Mouse (Mus musculus): ENCODE measurements around the gene Rnf207. TPM values are rescaled to one million over a fixed set of nuclear protein-coding genes. Genes with fewer than 3 reads are reported as not detected.

The Rnf207 gene
- polyA plus RNA-seq, 2 experiments, result 0.04 to 0.16 TPM

DNA sequence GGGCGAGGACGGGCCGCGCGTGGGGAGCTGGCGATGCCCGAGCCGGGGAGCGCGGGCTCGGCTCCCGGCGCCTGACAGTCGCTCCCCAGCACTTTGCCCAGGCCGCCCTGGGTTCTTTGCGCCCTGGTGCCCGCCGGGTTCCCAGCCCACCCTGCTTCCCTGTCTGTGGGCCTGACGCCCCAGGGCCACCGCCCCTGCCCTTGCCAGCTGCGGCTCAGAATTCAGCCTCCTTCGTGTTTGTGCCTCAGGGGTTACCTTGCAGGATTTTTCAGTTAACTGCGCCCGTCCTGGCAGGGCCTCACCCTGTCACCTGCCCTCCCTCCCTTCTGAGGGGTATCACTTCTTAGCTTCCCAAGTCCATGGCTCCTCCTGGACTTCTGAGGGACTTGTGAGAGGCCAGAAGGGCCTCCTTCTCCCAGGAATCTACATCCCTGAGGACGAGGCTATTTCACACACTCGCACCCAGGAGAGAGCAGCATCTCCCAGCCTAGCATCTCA, 20.5 kb upstream of the Rnf207 start:
- Histone ChIP-seq H3K4me1 (replicated peaks; ENCODE audit: control insufficient read depth in 2 of 2, insufficient read depth in 2 of 2, low read length in 1 of 2) (no peaks in the 10 kb centered on the region), H3K9ac (replicated peaks) (no peak overlapping the region), H3K27me3 (ENCODE audit: control insufficient read depth, insufficient read depth, low read length) (peaks cover 42% of the 10 kb centered on the region), H3K4me2 (ENCODE audit: low read depth) (peak overlapping the region; percentile 40), H3K9me3 (ENCODE audit: control insufficient read depth, low read length) (no peaks in the 10 kb centered on the region), H3K27ac (no peak overlapping the region), H3K4me3 (ENCODE audit: insufficient read depth in 1 of 2, low read depth in 2 of 2, low read length in 2 of 2) (peak overlapping the region in 1 of 2 experiments; percentile 32; a peak in 1 of 4 replicates), H3K36me3 (replicated peaks; ENCODE audit: control insufficient read depth, insufficient read depth, low read depth) (no peaks in the 10 kb centered on the region; the same call in 1 of the 2 replicates)
- WGBS (ENCODE audit: insufficient replicate concordance), result 5% methylated on average over 25 of the region's 26 CpGs
- ATAC-seq (ENCODE audit: insufficient read depth), result no peak
- no peak for DNase-seq (ENCODE audit: low read depth in 3 of 3, low spot score in 3 of 3)
- no peak for TF ChIP-seq EP300 (IDR thresholded peaks at IDR 0.05; ENCODE audit: low read depth)
- TF ChIP-seq CTCF (IDR thresholded peaks at IDR 0.05; ENCODE audit: low read depth), result no peak

DNA sequence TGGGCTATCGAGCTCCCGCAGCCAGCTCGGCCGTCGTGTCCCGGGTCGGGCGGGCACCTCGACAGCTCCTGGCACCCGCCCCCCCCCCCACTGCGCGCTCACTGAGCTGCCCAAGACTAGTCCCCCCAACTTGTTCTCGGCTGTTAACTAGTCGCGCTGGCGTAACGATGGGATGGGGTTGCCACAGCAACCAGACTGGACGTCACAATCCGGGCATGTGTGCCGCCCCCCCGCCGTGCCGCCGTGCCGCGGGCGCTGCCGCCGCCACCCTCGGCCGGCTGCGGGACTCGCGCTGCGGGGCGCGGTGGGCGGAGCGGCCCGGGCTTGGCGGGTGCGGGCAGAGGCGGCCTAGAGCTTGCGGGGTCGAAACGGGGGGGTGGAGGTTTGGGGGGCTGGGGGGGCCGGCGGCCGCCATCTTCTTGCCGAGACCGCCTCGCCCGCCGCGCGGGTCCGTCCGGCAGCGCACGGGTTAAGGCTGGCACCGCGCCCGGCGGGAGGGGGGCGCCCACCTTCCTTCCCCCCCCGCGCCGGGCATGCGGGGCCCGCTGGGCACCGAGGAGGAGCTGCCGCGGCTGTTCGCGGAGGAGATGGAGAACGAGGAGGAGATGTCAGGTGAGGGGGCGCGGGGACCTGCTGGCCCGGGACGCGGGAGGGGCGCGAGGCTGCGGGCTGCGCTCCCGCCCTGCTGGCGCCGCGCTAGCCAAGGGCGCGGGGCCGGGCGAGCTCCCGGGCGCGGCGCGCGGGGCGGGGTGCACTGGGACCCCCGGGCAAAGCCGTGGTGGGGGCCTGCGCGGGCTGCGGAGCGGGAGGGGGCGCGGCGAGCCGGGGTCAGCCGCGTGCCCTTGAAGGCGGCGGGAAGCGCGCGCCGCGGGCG, 19.9 kb upstream of the Rnf207 start, which contains the start of gene Chd5:
Gene Chd5 (plus strand): TSS at position 233 of the 874 bp plus-strand sequence.
- 3% methylated on average over 115 of the region's 120 CpGs for WGBS (ENCODE audit: insufficient replicate concordance)
- ATAC-seq (ENCODE audit: insufficient read depth) (no peak), DNase-seq (ENCODE audit: low read depth in 3 of 3, low spot score in 3 of 3) (no peak)
- Histone ChIP-seq H3K27me3 (ENCODE audit: control insufficient read depth, insufficient read depth, low read length) (peaks cover 42% of the 10 kb centered on the region), H3K4me1 (replicated peaks; ENCODE audit: control insufficient read depth in 2 of 2, insufficient read depth in 2 of 2, low read length in 1 of 2) (no peaks in the 10 kb centered on the region), H3K9me3 (ENCODE audit: control insufficient read depth, low read length) (no peaks in the 10 kb centered on the region), H3K36me3 (replicated peaks; ENCODE audit: control insufficient read depth, insufficient read depth, low read depth) (peaks cover 5% of the 10 kb centered on the region), H3K4me2 (ENCODE audit: low read depth) (peak within 1 kb of the TSS; percentile 40), H3K4me3 (ENCODE audit: insufficient read depth in 1 of 2, low read depth in 2 of 2, low read length in 2 of 2) (peak within 1 kb of the TSS in 1 of 2 experiments; percentile 32; a peak in 2 of 4 replicates), H3K27ac (no peak within 1 kb of the TSS), H3K9ac (replicated peaks) (no peak within 1 kb of the TSS)
- TF ChIP-seq CTCF (IDR thresholded peaks at IDR 0.05; ENCODE audit: low read depth), result no peak
- TF ChIP-seq EP300 (IDR thresholded peaks at IDR 0.05; ENCODE audit: low read depth), result no peak

DNA sequence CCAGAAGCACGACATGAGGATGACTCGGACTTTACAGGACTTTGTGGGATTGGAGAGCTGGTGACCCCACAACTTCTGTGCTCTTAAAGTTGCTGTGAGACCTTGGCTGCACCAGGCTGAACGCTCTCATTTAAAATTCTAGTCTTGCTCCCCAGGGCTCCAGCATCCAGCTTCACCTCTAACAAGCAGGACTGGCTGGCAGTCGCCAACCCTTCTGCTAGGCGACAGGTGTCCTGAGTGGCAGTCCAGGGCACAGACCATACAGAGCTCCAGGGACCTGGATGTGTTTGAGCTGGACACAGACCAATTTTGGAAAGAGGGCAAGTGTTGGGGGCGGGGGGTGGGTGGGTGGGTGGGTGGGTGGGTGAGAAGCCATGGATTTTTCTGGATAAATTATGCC, 19.0 kb upstream of the Rnf207 start:
- TF ChIP-seq EP300 (IDR thresholded peaks at IDR 0.05; ENCODE audit: low read depth) (no peak), CTCF (IDR thresholded peaks at IDR 0.05; ENCODE audit: low read depth) (no peak)
- DNase-seq (ENCODE audit: low read depth in 3 of 3, low spot score in 3 of 3), result no peak

DNA sequence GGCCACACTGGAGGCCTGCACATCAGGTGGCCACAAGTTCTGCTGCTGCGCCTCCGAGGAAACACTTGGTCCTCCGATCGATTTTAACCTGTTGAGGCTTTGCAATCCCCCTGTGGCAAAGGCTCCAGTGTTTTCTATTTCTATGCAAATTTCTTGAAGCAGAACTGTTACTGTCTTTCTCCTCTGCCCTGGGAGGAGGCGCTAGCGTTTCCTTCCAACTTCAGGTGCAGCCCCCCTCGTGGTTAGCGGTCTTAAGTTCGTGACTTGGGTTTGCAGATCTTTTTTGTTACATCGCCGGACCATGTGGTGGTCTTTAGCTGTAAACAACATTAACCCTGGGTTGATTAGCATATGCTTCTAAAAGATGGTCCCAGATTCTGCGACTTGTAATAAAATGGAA, 14.8 kb upstream of the Rnf207 start:
- 88% methylated on average over 12 of the region's 12 CpGs for WGBS (ENCODE audit: insufficient replicate concordance)
- H3K4me1 ChIP-seq (replicated peaks; ENCODE audit: control insufficient read depth in 2 of 2, insufficient read depth in 2 of 2, low read length in 1 of 2), result no peaks in the 10 kb centered on the region
- H3K27me3 ChIP-seq (ENCODE audit: control insufficient read depth, insufficient read depth, low read length), result peaks cover 19% of the 10 kb centered on the region
- DNase-seq (ENCODE audit: low read depth in 3 of 3, low spot score in 3 of 3) (no peak), ATAC-seq (ENCODE audit: insufficient read depth) (no peak)
- H3K4me3 ChIP-seq (ENCODE audit: insufficient read depth in 1 of 2, low read depth in 2 of 2, low read length in 2 of 2), result no peak overlapping the region
- no peaks in the 10 kb centered on the region for H3K9me3 ChIP-seq (ENCODE audit: control insufficient read depth, low read length)
- H3K36me3 ChIP-seq (replicated peaks; ENCODE audit: control insufficient read depth, insufficient read depth, low read depth), result peaks cover 53% of the 10 kb centered on the region
- no peak overlapping the region for H3K4me2 ChIP-seq (ENCODE audit: low read depth)
- H3K9ac ChIP-seq (replicated peaks), result no peak overlapping the region
- no peak overlapping the region for H3K27ac ChIP-seq
- TF ChIP-seq EP300 (IDR thresholded peaks at IDR 0.05; ENCODE audit: low read depth), result no peak
- TF ChIP-seq CTCF (IDR thresholded peaks at IDR 0.05; ENCODE audit: low read depth), result no peak

More for the DNA sequence above, 19.0 kb upstream of the Rnf207 start:
- Histone ChIP-seq H3K36me3 (replicated peaks; ENCODE audit: control insufficient read depth, insufficient read depth, low read depth) (peaks cover 14% of the 10 kb centered on the region), H3K4me3 (ENCODE audit: insufficient read depth in 1 of 2, low read depth in 2 of 2, low read length in 2 of 2) (no peak overlapping the region), H3K27ac (no peak overlapping the region), H3K4me1 (replicated peaks; ENCODE audit: control insufficient read depth in 2 of 2, insufficient read depth in 2 of 2, low read length in 1 of 2) (no peaks in the 10 kb centered on the region), H3K27me3 (ENCODE audit: control insufficient read depth, insufficient read depth, low read length) (peaks cover 42% of the 10 kb centered on the region), H3K9me3 (ENCODE audit: control insufficient read depth, low read length) (no peaks in the 10 kb centered on the region), H3K4me2 (ENCODE audit: low read depth) (no peak overlapping the region), H3K9ac (replicated peaks) (no peak overlapping the region)
- ATAC-seq (ENCODE audit: insufficient read depth), result no peak
- WGBS (ENCODE audit: insufficient replicate concordance), result 22% methylated on average over 6 of the region's 6 CpGs

DNA sequence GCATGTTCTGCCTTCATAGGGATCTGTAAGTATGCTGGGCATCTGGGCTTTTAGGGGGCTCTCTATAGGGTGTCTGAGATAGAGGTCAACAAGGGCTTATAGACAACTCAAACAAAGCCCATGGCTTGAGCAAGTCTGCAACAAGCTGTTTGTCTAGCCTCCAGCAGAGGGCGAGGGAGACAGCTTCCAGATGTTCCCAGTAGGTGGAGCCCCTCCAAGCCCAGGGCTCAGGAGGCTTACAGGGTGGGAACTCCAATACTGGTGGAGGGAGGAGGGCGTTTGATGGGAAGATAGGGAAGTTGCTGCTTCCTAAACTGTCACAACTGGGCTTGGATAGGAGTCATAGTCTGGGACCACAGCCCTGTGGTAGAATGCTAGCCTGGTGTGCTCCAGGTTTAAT, 14.2 kb upstream of the Rnf207 start:
- ATAC-seq (ENCODE audit: insufficient read depth) (peak; percentile 47; the same call in 1 of the 2 replicates), DNase-seq (ENCODE audit: low read depth in 3 of 3, low spot score in 3 of 3) (peak in 1 of 3 experiments; percentile 33)
- H3K4me2 ChIP-seq (ENCODE audit: low read depth), result no peak overlapping the region
- TF ChIP-seq CTCF (IDR thresholded peaks at IDR 0.05; ENCODE audit: low read depth), result peak; percentile 95
- no peak for TF ChIP-seq EP300 (IDR thresholded peaks at IDR 0.05; ENCODE audit: low read depth)
- WGBS (ENCODE audit: insufficient replicate concordance), result 41% methylated on average over 2 of the region's 2 CpGs
- H3K4me1 ChIP-seq (replicated peaks; ENCODE audit: control insufficient read depth in 2 of 2, insufficient read depth in 2 of 2, low read length in 1 of 2), result no peaks in the 10 kb centered on the region
- H3K9me3 ChIP-seq (ENCODE audit: control insufficient read depth, low read length), result no peaks in the 10 kb centered on the region
- H3K9ac ChIP-seq (replicated peaks), result no peak overlapping the region
- no peak overlapping the region for H3K27ac ChIP-seq
- H3K27me3 ChIP-seq (ENCODE audit: control insufficient read depth, insufficient read depth, low read length), result peaks cover 13% of the 10 kb centered on the region
- peaks cover 56% of the 10 kb centered on the region for H3K36me3 ChIP-seq (replicated peaks; ENCODE audit: control insufficient read depth, insufficient read depth, low read depth)
- no peak overlapping the region for H3K4me3 ChIP-seq (ENCODE audit: insufficient read depth in 1 of 2, low read depth in 2 of 2, low read length in 2 of 2)

Measured in liver, embryonic 14.5 days (tissue).